Mouse (Mus musculus) lung, postnatal 14 days (tissue): ENCODE measurements around the gene Itpr2.
A peak's percentile ranks its signal among the peaks of the same experiment; 100 is the strongest.

Experiments used
- DNase-seq: peaks from one replicate; pipeline ENCODE4 v3.0.0; 2021

Gene Itpr2

DNA sequence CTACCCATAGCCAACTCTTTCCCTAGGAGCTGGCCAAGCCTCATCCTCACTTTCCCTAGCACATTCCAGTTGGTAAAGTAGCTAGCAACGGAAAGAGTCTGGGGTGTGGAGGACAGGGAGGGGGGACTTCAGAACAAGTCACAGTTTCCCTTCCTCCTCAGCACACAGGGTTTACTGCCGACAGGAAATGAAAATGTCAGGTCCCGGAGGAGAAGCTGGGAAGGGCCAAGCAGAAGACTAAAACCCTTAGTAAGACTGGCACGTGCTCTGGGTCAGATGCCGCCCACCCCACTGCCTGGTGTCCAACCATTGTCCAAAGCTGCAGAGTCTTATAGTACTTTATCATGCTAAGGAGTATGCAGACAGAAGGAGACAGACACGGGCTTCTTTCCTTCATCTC lies 293.0 kb downstream of the Itpr2 start:
- DNase-seq: peak; percentile 12

DNA sequence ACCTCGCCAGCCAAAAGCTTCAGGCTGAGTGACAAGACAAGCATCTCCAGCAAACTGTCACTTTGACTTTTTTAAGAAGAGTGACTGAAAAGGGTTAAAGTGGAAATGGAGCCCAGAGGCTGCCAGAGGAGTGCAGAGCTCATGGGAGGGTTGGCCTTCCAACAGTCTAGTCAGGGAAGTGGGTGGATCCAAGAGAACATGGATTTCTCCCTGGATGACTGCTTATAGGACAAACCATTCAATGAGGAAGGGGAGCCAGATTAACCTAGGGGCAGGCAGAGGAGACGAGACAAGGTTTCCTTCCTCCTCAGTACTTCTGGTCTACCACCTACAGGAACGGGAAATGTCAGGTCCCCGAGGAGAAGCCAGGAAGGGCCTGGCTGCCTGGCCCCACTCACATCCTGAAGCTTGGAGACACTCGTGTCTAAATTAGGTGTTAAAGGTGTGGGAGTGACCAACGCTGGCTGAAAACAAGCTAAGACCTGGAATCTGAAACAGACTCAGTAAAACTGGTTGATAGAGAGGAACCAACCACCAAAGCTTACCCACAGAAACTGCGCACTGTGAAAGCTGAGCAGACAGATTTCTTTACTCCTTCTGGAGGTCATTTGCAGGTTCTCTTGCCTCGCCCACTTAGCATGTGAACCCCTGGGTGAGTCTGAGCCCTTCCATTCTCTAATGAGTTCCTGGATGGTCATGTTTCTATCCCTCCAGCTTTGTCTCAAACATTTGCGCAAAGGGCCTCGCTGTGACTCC lies 294.6 kb downstream of the Itpr2 start:
- no peak for DNase-seq

DNA sequence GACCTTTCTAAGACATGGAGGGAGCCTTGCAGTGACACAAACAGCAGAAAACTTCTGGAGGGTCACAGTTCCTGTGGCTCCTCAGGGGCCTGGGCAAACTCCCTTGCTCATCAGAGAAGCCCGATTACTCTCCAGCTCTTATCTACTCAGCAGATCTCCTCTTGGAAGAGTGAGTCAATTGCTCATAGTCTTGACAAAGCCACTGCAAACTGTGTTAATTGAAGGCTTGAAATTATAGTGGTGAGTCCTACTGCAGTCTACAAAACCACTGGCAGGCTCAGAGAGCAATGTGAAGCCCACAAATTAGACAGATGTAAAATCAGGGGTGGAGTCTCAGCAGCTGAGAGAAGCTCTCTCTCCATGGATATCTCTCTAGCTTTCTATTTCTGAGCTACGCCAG lies 296.9 kb downstream of the Itpr2 start:
- no peak for DNase-seq

DNA sequence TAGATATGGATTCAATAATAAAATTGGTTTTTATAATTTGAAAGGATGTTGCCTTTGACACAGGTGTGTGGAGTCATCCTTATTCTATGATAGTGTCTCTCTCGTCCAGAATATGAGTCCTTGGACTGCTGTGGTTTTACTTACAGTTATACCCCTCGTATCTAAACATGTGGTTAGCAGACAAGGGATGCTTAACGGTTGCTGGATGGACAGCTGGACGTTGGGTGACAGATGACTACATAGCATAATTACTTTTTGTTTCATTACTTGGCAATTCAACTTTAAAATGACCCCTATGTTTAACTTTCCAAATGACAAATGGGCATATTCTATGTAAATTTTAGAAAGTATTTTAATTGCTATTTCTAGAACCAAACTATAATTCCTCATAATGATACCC lies 297.6 kb downstream of the Itpr2 start:
- DNase-seq: no peak

DNA sequence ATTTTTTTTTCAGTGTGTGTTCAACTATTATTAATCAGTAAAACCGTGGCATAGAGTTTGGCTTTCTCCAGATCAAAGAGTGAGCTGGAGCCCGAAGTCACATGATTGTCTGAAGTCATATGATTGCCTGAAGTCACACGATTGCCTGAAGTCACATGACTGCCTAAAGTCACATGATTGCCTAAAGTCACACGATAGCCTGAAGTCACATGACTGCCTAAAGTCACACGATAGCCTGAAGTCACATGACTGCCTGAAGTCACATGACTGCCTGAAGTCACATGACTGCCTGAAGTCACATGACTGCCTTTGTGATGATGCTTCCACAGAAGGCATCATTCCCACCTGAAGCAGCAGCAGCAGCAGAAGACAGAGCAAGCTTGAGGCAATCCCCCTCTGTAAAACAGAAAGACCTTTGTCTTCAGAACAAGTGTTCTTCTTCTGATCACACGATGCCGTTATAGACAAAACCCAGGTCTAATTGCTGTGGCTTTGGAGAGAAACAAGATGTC lies 304.1 kb downstream of the Itpr2 start:
- DNase-seq: no peak

DNA sequence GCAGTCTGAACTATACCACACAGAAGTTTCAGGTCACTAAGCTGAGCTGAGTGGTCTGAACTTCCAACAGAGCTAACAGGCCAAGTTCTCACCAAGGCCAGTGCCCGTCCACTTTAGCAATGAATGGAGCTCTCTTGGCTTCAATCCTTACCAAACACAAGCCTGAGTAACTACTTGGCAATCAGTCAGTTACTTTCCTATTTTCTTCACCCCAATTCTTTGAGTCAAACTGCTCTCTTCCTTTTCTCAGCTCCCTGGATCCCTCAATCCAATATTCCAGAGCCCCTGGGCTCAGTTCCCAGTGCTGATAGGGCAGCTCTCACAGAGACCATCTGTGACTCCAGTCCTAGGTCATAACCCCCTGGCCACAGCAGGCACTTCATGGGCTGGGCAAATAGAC lies 305.3 kb downstream of the Itpr2 start:
- DNase-seq: no peak

DNA sequence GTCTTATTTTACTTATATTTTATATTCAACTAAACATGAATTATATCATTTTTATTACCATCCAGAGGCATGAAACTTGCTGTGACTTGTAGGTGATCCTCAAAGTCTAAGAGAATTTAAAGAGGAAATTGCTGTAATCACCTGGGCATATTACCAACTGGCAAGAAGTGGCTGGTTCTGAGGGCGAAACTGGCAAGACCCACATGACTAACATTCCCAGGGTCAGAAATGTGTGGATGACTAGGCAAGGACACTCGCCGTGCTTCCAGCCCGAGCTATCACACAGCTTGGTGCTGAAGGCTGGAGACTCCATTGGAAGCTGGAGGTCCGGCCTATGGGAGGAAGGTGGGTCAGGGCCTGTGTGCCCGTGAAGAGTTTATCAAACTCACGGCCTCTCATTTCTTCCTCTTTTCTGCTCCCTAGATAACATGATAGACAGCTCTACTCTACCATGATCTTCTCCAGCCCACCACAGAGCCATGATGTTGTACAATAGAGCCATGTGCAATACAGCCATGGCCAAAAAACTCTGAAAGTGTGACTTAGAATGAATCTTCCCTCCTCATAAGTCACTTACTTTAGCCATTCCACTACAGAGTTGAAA lies 306.1 kb downstream of the Itpr2 start:
- no peak for DNase-seq

DNA sequence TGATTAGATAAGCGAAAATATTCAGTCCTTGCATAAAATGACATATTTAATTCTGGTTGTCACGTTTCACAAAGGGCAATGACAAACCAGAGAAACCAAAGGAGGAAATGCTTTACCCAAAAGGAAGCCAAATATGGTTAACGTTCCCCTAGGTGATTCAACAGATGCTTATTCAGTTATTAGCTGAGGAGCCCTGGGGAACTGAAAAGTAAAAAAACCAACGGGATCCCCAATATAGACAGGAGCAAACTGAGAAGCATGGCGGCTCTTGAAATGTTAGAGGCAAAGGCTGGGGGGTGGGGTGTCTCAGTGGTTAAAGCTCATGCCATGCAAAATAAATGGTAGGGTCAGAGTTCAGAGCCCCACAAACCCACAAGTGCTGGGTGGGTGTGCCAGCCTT lies 310.1 kb downstream of the Itpr2 start:
- DNase-seq: no peak

DNA sequence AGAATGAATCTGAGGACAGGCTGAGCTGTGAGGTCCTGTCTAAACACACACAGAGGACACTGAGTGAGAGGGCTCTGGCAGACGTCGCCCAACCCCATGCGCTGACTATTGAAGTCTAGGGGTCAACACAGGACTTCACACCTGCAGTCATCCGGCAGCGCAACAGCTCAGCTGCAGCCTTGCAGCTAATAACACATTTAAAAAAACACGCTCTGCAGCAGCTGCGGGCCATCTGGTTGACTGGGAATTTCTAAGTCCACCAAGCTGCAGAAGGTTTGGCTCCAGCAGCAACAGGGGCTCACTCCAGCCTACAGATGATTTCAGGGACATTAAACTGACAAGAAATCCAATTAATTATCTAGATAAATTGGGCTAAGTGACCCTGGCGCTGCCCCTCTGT lies 312.0 kb downstream of the Itpr2 start:
- DNase-seq: no peak

DNA sequence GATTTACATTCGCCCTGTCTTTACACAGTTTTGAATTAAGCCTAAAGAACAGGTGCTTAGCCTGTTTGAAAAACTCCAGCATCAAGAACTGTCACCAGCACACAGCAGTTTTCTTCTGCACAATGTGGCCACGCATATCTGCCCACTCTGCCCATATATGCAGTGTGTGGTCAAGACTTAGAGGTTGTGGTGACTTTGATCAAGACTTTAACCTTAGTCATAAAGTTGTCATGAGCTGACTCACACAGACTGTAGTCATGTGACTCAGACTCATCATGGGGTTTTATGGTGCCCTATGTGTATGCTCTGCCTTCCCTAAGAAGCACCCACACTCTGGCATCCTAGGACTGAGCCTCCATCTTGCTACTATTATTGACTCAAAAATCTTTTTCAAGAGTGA lies 316.5 kb downstream of the Itpr2 start:
- DNase-seq: no peak

DNA sequence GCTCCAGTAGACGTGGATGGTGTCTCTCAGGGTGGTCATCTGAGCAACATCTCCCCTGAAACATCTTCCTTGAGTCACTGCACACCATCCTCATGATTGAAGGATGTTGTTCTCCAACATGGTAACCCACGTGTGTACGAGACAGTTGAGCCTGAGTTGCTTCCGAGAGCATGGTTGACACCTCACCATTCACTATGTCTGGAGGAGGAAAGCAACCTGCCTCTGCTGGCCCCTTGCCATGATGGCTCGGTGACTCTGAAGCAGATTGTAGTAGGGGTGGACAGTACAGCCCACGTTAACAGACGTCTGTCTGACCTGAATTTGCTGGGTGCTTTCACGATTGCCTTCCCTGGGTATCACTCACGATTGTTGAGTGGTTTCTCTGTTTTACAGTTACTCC lies 317.3 kb downstream of the Itpr2 start:
- no peak for DNase-seq

DNA sequence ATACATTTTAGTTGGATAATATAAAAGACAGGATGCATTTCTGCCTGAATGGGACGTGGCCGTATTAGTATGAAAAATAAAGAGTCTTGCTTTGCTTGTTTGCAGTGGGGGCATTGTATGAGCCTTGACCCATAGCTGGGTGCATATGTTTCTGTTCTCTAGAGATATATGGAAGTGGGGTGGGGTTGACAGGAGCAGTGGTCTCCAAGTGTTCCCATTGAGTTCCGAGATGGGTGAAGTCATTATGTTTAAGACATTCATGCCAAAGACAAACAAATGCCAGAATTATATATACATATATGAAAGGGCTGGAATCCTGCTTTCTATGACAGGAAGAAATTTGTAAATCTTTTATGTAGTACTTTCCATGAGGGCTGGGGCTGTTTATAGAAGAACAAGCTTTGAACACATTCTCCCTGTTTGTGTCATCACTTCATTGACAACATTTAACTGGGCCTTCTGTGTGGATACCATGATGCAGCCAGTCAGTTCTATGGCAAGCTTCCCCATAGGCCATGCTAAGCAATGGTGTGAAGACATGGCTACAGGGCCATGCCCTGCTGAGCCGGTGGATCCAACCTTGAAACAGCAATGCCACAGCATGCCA lies 327.3 kb downstream of the Itpr2 start:
- no peak for DNase-seq

DNA sequence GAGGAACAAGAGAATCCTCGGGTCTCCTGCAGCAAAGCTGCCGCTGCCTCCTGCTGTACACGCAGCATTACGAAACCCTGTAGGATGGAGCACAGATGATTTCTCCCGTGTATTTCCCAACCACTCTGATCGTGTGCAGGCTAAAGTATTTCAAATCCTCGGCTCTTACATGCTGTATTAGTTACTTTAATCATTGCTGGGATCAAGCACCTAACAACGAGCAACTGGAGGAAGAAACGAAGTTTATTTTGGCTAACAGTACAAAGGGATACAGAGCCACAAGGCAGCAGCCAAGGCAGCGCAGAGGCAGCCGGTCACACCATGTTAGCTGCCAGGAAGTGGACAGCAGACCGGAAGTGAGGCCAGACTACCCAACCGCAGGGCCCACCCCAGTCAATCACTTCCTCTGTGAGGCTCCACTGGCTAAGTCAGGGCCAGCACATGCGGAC lies 331.4 kb downstream of the Itpr2 start:
- peak; percentile 36 for DNase-seq

DNA sequence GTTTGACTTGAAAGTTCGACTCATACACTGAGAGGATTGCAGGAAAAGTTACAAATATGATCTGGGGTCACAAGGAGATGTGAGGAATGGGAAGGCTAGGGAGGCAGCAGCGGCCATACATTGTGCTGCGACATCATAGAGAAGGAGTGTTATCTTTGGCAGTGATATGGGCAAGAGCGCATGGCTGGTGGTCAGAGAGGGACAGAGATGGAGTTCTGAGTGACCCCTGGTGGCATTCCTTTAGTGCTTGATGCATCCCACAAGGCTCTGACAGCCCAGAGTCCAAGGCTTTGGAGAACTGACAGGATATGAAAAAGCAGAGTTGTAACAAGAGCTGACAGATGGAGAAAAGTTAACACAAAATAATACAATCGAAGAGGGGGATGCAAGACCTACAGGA lies 334.8 kb downstream of the Itpr2 start:
- DNase-seq: no peak

DNA sequence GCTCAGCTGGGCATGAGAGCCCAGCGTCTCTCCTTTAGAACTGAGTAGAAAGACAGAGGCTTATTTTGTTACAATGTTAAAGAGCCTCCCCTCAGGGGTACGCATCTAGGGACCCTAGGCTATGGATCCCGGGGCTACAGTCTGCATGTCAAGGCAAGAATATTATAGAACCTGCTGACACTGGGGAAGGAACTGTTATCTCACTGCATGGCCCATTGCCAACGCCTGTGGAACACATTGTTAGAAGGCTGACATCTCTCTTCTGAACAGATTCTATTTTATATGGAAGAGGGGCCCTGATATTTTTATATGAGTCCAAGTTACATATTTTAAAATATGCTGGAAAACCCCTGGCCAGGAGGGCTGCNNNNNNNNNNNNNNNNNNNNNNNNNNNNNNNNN lies 342.4 kb downstream of the Itpr2 start:
- no peak for DNase-seq

DNA sequence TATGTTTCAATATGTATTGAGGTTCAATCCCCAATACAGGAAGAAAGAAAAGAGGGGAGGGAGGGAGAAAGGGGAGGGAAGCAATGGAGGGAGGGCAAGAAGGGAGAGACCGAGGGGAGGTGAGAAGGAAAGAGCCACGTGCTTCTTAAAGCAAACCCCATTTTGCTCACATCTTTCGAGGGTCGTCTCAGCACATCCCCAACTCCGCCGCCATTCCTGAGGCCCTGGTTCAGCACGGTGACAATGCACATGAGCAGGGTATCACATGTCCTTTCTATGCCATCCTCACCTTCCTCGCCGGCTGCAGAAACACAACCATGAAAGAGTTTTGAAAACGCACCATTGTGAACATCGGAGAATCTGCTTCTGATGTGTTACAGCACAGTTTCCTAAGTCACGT lies 343.3 kb downstream of the Itpr2 start:
- DNase-seq: no peak

DNA sequence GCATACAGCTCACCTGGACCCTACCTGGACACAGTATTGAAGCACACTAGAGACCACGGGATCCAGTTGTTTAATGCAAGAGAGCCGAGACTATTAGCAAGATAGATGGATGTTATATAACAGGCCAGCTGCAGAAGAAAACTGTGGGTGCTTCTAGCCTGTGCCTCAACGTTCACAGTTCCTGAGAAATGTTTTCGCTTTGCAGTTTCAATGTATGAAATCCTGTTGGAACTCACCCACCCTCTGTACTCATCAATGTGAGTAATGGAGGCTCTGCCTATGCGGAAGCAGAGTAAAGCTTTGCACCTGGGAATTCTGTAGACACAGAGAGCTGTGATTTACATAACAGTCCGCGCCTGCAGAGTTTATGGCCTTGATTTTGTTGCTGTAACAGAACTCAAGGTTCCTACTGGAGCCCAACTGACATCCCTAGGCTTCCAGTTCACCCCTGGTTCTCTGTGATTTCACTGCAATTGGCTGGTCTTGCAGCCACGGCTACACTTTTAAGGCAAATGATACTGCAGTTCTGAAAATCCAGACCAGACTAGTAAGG lies 344.0 kb downstream of the Itpr2 start:
- DNase-seq: no peak

DNA sequence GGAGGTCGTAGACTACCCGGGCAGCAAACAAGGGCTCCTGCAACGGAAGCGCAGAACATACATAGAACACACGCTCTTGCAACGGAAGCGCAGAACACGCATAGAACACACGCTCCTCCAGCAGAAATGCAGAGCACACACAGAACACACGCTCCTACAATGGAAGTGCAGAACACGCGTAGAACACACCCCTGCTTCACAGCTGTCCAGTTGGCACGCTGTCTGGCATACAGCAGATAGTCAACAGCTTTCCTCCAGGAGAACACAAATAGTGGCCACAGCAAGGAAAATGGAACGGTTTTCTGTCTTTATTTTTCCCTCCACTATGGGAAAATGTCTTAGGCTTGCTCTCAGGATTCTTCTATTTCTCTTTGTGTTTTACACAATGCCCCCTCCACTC lies 344.9 kb downstream of the Itpr2 start:
- no peak for DNase-seq

DNA sequence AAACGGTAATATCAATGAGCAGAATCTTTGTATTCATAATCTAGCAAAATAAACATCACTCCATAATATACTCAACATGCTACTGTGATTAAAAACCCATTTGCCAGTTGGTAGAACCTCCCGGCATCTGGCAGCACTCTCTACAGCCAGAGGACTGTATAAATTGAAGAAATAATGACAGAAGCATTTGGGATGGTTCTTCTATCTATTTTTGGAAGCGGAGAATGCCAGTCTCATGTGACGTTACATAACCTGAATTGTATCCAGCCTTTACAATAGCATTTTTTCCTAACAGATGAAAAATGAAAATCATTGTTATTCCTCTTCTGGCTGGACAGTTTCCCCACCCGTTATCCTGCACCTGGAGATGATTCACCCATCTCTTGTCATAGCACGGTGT lies 345.5 kb downstream of the Itpr2 start:
- DNase-seq: no peak

DNA sequence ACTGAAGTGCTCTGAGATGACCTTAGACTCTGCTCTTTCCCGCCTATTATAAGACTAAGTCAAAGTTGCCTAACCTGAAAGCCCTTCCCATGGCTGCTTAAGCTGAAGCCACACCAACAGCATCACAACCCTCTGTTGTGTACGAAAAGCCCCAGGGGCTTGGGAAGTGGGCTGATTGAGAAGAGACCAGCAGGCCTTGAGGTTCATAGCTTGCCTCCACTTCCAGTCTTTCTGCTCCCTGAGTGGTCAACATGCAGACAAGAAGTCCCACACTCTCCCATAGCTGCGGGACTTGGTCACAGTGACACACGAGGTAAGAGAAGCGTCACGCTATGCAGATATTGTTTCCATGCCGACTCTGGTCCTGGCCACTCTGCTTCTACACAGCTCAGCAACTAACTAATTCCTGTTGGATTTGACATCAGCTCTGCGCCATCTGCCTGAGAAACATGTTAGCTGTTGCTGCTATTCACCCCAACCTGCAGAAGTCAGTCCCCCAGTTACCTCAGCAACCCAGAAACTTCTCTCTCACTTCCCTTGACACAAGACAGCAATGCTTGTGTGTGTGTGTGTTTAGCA lies 346.8 kb downstream of the Itpr2 start:
- DNase-seq: no peak

DNA sequence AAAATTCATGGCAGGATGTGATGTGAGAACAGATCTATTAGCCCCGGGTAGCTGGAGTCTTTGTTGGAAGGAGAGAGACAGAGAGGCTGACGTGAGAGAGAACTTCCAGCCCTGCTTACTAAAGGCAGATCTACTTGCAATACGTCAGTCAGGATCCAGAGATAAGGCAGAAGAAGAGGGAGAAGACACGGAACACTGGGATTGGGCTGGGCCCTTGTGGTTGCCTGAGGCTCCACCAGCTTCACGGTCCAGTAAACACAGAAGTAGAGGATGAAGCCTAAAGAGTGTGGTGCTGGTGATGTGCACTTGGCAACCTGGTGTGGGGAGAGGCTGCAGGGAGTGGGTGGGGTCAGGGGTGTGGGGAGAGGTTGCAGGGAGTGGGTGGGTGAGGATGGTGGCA lies 349.2 kb downstream of the Itpr2 start:
- no peak for DNase-seq

DNA sequence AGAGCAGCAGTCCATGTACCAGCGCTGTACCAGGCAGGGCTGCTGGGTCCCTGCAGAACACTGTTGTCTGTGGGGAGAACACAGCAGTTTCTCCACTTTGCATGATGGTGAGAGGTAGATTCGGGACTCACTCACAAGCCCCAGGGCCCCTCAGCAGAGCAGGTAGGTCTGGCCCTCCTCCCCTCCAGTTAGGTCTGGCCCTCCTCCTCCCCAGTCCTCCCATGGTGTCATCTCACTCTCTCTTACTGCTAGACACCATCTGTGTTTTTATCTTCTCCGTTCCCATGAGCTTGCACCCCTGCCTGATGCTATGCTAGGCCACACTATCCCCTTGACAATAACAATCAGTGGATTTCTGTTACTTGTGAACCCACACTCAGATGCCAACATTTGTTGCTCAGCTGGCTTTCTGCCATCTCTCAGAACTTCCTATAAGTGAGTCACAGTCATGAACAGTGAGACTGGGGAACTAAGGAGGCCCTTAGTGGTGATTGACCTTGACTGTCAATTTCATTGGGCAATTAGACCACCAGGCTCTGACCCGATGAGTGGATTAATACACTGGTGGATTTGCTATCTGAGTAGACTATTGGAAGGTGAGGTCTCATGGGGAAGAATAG lies 360.9 kb downstream of the Itpr2 start:
- no peak for DNase-seq

DNA sequence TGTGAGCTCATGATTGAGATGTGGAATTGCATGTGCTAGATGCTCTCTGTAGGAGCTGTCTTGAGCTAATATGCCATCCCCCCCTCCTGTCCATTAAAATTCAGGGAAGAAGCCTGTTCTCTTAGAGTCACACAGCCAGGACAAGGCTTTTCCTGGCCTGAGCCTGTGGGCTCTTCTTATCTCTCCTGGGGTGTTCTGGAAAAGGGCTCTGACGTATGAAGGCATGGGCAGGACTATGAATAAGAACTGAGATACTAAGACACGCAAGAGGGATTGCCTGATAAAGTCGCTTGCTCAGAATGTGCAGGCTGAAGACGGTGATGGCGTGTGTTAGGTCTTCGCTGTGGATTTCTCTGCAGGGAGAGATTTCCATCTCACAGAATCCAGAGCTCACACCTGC lies 361.9 kb downstream of the Itpr2 start:
- no peak for DNase-seq
